Mouse (Mus musculus): Measurements from ENCODE around the gene Ebf3.

Ebf3 gene

DNA sequence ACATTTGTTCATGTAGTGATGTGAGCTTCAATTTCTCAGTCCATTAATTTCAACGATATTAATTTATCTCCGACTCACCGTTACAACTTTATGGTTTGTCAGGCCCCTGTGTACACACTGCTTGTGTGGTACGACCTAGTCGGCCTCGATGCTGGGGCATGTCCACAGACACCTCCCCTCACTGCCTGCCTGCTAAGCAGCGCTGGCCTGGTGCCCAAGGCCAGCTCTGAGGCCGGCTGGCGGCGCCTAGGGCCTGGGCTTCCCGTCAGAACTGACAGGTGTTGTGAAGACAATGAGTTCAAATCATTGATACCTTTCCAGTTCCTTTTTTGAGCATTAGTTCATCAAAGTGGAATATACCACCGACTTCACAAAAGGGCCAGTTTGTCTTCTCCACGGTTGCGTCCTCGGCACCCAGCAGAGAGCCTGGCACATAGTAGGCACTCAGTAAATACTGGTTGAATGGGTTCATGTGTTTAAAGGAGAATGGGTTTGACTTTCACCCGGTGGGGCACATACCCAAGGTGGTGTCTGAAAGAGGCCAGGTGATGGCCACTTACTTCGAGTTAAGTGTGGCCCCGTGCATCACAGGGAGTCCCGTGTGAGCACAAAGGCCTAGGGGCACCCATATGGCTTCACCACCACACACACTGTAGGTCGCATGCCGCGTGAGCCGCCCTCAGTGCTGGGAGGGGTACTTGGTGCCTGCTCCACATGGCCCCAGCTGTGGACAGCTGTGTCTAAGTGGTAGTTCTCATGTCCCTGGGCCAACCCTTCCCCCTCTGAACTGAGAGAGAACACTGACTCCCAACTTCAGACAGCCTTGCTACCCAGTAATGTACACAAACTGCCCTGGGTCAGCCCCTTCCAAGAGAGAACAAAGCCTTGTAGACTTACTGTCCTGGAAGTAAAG, 116.9 kb downstream of the Ebf3 start:
- no peak for DNase-seq

- no peak for DNase-seq
Measured at GRCm38 (mm10) chr7:137196536-137196935, 117.7 kb downstream of the Ebf3 start.

GRCm38 (mm10) chr7:137192776-137193278, 121.4 kb downstream of the Ebf3 start:
- DNase-seq = no peak

DNA sequence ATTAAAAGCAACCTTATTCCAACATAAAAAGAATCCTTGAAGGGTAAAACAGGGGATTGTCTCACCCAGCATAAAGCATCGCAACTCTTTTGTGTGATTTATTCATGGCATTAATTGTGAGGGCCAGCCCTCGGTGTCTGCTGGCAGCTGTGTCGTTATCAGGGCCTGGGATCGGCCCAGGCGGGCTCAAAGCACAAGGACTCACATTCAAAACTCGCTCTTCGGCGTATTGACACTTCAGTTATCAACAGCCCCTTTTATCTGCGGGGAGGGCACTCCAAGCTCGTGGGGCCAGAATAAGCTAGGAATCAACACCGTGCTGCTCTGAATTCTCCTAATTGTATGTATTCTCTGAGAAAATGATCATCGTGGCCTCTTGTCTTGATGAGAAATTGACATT, 122.4 kb downstream of the Ebf3 start:
- DNase-seq = no peak

GRCm38 (mm10) chr7:137172278-137172677, 142.0 kb downstream of the Ebf3 start:
- no peak for DNase-seq

DNA sequence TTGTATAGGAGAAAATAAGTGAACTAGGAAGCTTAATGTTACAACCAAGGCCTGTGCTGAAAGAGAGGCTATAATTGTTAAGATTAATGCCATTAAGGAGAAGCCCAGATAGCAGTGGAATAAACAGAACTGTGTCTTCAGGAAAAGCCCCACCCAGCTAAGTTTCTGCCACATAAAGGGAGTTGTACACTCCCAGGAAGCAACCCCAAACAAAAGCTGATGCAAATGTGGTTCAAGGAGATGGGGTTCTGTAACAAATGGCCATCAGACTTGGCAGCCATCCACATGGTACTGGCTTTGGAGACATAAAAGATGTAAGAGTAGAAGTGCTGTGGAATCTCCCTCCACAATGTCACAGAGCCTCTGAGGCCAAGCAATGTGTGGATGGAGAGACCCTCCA, 155.2 kb downstream of the Ebf3 start:
- DNase-seq = no peak

GRCm38 (mm10) chr7:137154623-137155022, 159.6 kb downstream of the Ebf3 start:
- DNase-seq = no peak

DNA sequence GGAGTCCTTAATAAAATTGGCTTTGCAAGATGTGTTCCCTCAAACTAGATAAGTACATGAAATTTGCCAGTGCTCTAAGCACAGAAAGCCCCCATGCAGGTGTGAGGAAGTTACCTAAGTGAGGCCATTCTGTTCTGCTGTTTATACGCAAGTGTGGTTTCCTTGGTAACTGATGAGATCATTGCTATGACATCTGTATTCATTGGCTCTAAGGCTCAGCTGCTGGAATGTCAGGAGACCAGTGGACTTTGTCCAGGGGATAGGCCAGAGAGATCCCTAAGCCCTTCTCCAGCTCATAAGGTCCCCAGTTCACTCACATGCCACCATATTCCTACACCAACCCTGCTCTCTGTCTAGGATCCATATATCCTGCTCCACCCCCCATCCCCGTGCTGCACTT, 162.4 kb downstream of the Ebf3 start:
- no peak for DNase-seq

DNA sequence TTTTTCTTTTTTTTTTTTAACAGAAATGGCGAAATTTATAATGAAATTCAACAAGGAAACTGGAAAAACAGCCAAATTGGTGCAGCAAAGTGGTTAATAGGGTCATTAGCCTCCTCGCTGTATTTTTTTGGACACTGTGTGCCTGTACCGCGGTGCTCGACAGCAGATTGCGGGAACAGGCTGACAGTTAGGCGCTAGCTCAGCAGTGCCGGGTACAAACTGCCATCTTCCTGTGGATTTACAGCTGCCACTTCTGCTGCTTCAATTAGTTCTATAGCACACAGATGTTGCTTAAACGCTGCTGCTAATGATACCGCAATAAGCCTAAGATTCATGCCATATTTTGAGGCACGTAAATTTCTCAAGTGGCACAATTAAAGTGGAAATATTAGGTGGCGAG, 167.1 kb downstream of the Ebf3 start:
- DNase-seq = no peak

Measured in right cerebral cortex, adult 18-20 months (tissue).